Mouse (Mus musculus): ENCODE measurements at regions not wholly inside any gene's neighbourhood (a gene's known extent, or its start where the extent isn't known, plus 50 kb on each side); places are given as distances from the start of the nearest gene placed in this dataset.

DNA sequence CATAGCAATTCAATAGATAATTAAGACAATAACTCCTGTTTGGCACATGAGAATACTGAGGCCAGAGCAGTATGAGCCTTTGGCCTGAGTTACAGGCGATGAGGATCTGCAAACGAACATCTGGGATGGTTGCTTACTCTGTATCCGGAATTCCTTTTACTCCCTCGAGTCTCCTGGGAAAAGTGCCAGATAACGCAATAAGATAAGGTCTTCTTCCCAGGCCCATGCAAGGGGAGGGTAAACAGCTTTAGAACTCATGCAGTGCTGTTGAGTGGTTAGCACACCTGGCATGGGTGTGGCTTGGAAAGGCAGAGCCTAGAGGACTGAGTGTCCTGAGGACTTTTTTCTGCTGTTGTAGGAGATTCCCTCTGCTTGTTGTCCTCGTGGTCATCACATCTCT is 598.2 kb downstream of the 9430069I07Rik start:
- no peak for ATAC-seq
- in situ Hi-C loops (cut with MboI; ENCODE audit: low pct_unique_long_range_greater_than_20kb), result no loop called here
- H3K27me3 ChIP-seq, result no peaks in the 10 kb centered on the region
- TF ChIP-seq CTCF (IDR thresholded peaks at IDR 0.05), result no peak
- ChIA-PET CTCF (no interaction called here), POLR2A (no interaction called here)
- no peak for DNase-seq (ENCODE audit: low read depth, low spot score)

DNA sequence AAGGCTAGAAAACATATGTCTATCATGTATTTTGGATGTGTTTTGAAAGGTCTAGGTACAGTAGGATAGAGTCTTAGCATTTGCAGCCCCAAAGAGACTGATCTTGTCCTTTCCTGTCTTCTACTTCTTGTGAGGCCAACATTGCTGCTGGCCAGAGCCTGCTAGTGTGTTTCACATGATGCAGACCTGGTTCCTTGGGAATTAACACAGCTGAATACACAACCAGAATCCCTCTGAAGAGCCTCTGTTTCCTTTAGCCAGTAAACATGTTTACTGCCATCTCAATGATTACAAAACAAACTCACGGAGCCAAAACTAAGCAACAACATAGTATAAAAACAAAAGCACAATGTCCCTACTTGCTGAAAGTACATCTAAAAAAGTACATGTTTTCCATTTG is 598.9 kb downstream of the 9430069I07Rik start:
- CTCF ChIA-PET, result no interaction called here
- ATAC-seq (no peak), DNase-seq (ENCODE audit: low read depth, low spot score) (no peak)
- in situ Hi-C loops (cut with MboI; ENCODE audit: low pct_unique_long_range_greater_than_20kb), result no loop called here
- POLR2A ChIA-PET, result no interaction called here
- H3K27me3 ChIP-seq, result no peaks in the 10 kb centered on the region
- no peak for TF ChIP-seq CTCF (IDR thresholded peaks at IDR 0.05)

All from Patski (cell line).